Mouse (Mus musculus) brain, adult 2 months (tissue): Measurements from ENCODE around the gene Mblac1.

Source experiments
- DNase-seq: peaks from one replicate; pipeline ENCODE4 v3.0.0; 2011; ENCODE audit warnings: low read depth, low spot score

Mblac1 gene

DNA sequence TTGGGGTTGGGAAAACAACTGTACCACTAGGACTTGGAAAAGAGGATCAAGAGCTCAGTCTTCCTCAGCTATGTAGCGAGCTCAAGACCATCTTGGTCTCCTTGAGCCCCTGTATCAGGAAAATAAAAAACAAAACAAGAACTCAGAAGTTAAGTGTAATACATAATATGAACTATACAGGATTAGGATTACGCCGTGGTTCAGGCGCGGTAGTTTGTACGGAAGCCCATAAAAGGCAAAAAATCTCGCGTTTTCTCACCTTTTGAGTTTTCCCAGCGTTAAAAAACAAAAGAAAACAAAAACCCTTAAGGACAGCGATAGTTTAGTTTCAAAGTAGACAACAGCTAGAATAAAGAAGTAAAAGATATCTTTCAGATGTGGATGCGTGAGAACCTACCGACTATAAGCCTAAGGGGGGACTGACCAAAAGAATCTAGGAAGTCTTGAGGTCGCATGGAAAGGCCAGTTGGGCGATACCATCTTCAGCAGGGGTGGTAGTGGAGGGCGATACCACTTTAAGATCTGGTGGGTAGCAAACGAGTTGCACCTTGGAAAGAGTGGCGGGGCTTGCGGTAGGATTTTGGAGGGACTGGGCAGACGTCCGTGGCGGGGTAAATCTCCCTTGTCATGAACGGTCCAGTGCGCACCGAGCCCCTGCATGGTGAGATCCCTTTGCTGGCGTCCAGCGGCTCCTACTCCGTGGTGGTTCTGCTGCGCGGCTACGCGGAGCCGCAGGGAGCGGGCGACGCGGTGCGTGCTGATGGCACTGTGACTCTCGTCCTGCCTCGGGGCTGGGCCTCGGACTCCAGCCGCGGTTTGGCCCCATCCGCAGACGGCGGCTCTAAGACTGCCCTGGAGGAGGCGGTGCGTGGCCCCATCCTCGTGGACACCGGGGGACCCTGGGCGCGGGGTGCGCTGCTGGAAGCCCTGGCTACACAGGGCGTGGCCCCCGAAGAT lies at the start of gene Mblac1:
TSS of gene Mblac1 (plus strand) at position 544 of the 957 bp plus-strand sequence.
- DNase-seq, result peak; percentile 97

DNA sequence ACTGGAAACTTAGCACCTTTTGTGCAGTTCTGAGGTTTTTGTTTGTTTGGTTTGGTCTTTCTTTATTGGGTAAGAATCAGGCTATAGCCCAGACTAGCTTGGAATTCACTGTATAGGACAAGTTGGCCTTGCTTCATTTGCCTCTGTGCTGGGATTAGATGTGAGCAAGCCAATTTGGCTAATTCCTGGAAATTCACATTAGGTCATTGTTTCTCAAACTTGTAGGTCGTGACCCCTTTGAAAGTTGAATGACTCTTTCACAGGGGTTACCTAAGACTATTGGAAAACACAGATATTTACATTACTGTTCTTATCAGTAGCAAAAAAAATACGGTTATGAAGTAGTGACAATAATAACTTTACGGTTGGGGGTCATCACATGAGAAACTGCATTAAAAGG lies 39.7 kb upstream of the Mblac1 start:
- no peak for DNase-seq

DNA sequence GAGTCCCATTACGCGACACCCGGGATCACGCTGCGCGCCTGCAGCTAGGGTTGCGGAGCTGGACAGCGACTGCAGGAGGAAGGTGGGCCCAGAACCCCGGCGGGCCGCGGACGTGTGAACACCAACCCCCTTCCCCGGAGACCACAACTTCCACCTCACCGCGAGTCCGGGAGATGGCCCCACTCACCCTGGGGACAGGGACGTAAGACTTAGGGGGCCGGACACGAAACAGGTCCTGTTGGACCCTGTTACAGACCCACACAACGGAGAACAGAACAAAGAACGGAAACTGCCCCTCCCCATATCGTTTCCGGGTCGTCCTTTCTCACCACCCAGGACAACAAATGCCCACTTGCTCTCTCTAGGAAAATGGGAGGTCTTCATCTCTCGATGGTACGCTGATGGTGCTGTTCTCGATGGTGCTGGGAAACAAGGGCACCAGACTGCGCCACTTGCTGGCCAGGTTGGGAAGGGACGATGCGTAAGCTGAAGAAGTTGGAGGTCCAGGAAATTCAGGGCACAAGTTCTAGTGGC lies 38.6 kb upstream of the Mblac1 start, which contains the start of gene Zfp113:
TSS of gene Zfp113 (minus strand) at position 302 of the 534 bp plus-strand sequence.
- peak; percentile 99 for DNase-seq

DNA sequence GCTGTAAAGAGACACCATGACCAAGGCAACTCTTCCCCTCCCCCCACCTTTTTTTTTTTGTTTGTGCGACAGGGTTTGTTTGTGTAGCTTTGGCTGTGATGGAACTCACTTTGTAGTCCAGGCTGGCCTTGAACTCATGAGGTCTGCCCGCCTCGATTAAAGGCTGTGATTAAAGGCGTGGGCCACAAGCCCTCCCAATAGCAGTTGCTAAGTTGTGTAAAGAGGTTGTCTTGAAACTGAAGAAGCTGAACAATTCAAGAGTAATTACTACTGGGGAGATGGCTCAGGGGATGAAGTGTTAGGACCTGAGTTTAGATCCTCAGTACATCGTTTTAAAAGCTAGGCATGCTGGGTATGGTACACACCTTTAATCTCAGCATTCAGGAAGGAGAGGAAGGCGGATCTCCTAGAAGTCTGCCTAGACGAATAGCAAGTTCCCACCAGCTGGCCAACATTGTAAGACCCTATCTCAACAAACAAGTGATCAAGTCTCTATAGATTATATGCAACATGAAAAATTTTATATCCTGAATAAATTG lies 33.8 kb upstream of the Mblac1 start:
- no peak for DNase-seq

DNA sequence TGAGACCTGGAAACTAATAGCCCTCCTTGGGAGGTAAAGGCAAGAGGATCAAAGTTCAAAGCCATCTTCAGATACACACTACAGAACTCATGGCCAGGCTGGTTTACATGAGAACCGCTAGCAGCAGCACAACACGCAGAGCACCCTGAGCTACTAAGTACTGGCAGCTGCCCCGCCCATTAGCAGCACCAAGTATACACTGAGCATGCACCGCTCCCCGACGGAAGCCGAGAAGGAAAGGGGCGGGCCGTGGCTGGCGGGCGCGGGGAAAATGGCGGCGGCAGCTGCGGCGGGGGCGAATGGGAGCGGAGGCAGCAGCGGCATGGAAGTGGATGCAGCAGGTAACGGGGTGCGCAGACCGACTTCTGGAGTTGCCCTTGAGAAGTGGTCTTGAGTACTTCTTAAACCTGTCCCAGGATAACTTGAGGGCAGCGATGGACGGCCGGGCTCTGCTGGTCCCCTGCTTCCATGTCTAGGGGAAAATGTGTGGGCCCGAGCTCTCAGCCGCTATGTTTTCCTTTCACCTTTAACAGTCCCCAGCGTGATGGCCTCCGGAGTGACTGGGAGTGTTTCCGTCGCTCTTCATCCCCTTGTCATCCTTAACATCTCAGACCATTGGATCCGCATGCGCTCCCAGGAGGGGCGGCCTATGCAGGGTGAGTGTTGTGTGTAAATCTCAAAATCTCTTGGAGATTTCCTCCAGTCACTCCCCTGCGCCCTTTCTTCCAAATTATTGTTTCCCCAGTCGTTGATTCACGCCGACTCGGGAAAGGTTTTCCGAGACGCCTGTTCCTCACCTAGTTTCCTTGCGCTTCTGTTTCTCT lies 33.1 kb upstream of the Mblac1 start, which contains the start of gene Cops6:
TSS of gene Cops6 (plus strand) at position 230 of the 824 bp plus-strand sequence.
- peak; percentile 97 for DNase-seq

DNA sequence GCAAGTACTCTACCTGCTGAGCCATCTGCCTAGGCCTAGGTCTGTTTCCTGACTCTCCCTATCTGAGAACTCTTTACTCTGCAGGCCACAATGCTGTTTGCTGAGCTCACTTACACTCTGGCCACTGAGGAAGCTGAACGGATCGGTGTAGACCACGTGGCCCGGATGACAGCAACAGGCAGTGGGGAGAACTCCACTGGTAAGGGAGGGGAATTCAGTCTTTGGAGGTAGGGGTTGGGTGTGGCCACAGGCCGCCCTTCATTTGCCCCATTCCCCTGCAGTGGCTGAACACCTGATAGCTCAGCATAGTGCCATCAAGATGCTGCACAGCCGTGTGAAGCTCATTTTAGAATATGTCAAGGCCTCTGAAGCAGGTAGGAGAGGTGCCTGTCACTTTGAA lies 31.1 kb upstream of the Mblac1 start:
- no peak for DNase-seq

DNA sequence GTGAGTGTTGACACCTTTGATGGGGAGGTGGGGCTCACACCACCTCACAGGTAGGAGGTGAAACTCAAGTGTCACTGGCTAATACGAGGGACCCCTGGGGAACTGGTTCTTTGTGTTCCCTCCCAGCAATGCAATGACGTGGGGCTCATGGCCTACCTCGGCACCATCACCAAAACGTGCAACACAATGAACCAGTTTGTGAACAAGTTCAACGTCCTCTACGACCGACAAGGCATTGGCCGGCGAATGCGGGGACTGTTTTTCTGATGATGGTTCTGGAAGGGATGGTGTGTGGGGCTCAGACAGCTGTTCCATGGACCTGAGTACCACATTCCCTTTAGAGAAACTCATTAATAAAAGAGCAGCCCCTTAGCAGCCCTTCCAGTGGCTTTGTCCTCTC lies 30.5 kb upstream of the Mblac1 start:
- DNase-seq, result no peak

DNA sequence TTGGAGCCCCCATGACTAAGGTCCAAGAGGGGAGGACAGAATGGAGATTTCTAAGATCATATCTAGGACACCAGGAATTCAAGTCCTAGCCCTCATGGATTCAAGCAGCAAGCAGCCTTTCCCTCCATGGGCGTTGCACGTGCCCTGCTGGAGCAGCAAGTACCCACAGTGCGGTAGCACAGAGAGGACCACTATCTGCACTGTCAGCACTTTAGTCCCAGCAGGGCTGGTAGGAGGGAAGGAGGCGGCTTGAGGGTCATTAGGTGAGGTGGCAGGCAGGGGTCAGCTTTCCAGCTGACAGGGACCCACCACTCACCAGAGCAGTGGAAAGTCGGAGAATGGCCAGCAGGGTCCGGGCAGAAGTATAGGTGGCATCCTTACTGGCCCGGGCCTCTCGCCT lies 28.5 kb upstream of the Mblac1 start:
- no peak for DNase-seq

DNA sequence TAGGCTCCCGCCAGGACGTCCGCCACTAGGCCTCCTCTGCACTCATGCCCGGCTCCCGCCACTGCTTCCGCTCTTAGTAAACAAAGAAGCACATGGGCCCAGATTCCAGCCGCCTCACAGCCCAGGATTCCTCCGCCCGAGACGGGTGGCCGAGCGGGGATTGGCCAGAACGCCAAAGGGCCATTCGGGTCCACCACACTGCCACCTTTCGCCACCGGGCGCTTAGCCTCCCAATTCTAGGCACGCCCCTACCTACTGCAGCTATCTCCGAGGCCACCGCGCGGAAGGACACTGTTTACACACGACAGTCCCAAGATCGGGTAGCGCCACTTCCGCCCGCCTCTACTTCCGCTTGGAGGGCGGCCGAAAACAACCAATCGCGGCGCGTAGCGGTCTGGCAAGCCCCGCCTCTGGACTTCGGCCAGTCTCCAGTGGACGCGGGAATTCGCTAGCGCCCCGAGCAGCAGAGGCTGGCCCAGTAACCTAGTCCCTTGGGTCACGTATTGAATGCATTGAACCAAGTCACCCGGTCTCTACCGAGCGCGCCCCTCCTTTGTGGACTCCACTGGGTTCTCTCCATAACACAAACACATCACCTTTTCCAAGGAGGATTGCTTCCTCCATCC lies 23.1 kb upstream of the Mblac1 start:
- DNase-seq, result peak; percentile 99

DNA sequence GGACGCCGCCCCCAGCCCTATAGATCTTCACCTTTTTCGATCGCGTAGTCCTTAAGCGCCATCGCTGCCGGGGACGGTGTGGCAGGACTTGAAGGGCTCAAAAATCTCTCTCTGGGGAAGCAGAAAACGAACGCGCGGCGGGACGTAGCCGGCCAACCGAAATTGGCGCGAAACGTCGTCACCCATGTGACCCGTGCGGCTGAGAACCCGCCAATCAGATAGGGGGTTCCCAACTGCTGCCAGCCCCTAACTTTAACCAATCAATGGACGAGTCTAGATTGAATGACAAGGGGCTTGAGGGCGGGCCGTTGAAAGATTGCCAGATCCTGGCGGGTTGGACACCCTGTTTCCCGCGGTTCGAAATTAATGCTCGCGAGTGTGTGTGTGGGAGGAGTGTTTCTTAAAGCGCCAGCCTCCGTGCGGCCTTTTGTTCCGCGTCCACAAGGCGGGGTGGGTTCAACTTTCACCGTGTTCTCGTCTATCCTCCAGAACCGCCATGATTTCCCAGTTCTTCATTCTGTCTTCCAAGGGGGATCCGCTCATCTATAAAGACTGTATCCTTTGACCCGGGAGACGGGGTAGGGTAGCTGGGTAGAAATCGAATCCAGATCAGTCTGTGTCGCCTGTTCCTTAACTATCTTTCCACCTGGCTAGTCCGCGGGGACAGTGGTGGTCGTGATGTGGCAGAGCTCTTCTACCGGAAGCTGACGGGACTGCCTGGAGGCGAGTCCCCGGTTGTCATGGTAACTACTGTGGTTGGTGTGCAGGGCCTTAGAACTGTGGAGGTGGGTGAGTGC lies 22.2 kb upstream of the Mblac1 start, which contains the start of the genes Ap4m1 and Mcm7:
TSS of gene Ap4m1 (plus strand) at position 308 of the 797 bp plus-strand sequence.
TSS of gene Mcm7 (minus strand) at position 728 of the 797 bp plus-strand sequence.
- peak; percentile 100 for DNase-seq

DNA sequence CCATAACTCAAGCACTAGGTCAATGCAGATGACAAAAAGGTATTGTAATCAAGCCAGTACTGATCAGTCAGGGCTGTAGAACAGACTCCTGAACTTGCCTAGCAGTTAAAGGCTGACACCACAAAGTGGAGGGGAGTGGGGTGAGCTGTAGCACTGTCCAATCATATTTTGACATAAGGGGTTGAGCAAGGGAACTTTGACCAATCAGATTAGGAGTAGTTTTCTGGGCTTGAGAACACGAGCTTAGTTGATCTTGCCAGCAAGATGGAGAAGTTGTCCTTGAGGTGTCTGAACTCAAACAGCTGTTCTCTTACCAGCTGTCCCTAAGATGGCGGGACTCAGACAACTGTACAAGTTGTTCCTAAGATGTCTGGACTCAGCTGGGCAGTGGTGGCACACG lies 20.9 kb upstream of the Mblac1 start:
- no peak for DNase-seq

DNA sequence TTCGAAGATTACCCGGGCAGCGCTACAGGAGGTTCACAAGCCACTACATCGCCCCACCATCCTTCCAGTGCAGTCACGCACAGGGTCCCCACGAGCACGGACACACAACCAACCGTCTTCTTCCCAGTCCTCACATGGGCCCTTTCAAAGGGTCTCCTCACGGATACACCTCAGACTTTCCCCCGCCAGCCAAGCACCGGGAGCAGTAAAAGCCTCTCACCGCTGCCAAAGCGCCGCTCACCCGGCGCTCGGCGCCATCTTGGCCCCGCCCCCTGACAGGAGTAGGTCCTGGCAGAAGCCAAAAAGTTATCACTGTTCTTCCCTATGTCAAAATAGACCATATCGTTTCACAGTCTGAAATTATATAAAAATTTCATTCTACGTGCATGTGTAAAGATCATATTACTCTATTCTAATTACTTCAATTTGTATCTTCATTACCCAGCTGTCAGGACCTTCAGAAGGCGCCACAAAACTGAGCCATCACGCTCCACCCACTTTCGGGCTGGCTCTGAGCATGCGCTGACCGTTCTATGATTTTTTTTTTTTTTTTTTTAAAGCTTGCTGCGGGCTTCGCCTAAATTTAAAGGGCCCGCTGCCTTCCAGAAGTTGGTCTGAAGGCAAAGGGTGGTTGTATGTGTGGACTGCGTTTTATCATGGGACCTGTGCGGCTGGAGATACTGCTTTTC lies 7.0 kb upstream of the Mblac1 start, which contains the start of the genes Taf6 and Cnpy4:
TSS of gene Taf6 (minus strand) at position 502 of the 689 bp plus-strand sequence.
TSS of gene Cnpy4 (plus strand) at position 536 of the 689 bp plus-strand sequence.
- DNase-seq, result peak; percentile 96

DNA sequence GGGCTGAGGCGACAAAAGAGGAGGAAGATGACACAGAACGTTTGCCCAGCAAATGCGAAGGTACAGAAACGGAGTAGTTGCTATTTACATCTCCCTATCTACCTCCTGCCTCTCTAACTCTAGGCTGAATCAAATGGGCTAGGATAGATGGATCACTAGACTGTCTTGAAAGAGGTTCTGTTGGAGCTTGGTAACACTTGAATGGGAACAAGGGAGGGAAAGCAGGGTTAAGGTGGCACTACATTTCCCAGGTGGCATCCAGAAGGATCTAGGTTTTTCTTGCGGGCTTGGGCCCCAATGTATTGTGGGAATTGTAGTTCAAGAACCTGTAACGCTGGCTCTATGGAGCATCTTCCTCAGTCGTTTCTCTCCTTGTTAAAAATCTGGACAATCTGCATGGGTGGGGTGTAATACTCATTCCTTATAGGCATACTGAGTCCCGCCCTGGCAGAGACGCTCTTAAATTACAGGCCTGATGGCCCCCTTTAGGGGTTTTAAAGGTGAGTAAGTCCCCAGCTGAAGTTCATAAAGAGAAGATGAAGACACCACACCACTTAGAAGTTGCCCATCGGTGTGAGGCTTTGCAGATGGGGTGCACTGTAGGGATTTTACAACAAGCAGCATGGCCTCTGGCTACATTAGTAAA lies 6.3 kb upstream of the Mblac1 start:
- peak; percentile 96 for DNase-seq

DNA sequence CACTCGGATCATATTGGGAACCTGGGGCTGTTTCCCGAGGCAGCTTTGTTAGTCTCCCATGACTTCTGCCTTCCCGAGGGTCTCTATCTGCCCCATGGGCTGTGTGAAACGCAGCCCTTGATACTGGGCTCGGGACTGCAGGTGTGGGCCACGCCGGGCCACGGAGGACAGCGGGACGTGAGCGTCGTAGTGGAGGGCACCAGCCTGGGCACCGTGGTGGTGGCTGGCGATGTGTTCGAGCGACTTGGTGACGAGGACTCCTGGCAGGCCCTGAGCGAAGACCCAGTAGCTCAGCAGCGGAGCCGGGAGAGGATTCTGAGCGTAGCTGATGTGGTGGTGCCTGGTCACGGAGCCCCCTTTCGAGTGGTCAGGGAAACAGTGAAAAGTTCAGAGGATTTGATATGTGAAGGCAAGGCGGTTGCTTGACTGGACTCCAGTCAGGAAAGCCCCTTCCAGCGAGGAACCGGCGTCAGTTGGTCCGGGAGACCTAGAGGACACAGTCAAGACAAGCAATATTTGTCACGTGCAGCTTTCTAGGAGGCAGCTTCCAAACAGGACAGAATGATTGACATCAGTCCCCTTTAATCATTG lies 736 bp downstream of the Mblac1 start:
- peak; percentile 66 for DNase-seq

DNA sequence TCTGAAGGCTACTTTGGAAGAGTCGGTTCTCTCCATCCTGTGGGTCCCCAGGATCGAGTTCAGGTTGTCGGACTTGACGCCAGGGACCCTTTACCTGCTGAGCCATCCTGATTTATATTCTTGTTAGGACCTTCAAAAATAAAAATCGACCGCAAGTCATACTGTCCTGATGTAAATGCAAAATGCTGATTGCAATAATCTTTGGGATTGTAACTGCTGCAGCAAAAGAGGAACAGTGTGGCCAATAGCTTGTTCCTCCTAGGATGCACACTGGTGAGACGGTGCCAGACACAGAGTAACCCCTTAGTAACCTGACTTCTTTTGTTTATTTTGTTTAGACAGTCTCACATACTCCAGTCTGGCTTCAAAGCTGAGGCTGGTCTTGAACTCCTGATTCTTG lies 1.3 kb downstream of the Mblac1 start:
- peak; percentile 22 for DNase-seq

DNA sequence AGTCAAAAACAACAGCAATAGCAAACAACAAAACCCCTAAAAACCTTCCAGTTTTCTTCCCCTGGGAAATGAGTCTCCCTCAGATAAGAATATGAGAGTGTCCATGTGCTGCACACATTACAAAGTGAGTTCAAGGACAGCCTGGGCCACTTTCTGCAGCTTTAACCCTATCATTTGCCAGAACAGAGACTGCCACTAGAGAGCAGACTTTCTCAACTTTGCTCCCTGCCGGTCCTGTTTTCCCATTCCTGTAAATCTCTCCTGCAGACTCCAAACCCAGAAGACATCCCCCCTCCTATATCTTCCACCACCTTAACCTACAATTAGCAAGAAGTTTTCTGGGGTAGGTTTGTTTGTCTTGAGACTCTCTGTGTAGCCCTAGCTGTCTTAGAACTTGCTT lies 5.5 kb downstream of the Mblac1 start:
- DNase-seq, result peak; percentile 55

DNA sequence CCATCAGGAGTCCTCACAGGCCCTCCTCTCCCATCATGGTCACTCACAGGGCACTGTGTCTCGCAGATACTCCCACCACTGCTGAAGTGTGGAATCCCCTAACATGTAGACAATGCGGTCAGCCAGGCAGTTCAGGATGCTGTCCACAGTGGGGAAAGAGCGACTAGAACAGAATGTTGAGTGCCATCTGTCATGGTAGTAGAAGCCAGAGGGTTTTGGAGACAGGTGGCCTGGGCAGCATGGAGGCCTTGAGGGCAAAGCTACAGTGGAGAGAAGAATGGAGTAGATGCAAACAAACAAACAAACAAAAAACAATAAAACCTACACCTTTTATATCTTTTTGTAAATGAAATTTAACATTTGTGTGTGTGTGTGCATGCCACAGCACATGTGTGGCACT lies 8.0 kb downstream of the Mblac1 start:
- peak; percentile 45 for DNase-seq

DNA sequence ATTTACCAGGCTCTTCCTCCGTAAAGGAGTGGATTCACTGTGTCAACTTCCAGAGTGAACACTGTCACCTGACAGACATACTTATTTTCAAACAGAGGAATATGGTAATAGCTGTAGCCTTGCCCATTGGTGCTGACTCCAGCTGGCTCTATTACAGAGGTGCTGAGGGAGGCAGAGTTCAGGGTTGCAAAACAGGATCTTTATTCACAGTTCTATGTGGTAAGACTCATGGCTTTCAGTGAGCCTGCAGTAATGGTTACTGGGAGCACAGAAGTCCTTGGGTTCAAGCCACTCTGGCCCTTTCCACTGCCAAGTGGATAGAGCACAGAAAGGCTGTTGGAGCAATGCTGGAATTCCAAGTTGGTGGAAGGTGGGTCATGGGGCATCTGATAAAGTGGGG lies 13.1 kb downstream of the Mblac1 start:
- no peak for DNase-seq

DNA sequence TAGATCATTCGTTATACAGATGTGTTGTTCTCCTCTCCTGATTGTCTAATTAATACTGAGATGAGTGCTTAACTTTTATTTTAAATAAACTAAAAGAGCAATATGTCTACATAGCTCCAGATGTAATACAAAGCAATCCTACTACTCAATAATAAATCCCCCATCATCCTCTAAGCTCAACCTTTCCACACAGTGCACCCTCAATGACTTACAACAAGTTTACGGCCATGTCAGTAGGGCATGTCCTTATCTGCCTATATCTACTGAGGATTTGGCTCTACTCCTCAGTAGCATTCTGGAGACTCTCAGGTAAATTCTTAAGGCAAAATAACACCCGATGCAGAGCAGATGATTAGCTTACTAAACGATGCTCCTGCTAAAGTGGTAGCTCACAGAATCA lies 13.8 kb downstream of the Mblac1 start:
- DNase-seq, result no peak
